Mouse (Mus musculus) c-Kit-positive CD71-positive TER-119-negative erythroid progenitor cells, embryonic 14.5 days (primary cell): ENCODE data around the gene Nkx1-2.

Source experiments
- DNase-seq: peaks from one replicate; pipeline ENCODE4 v3.0.0-alpha.2; 2013; ENCODE audit warnings: low read depth

Gene Nkx1-2

DNA sequence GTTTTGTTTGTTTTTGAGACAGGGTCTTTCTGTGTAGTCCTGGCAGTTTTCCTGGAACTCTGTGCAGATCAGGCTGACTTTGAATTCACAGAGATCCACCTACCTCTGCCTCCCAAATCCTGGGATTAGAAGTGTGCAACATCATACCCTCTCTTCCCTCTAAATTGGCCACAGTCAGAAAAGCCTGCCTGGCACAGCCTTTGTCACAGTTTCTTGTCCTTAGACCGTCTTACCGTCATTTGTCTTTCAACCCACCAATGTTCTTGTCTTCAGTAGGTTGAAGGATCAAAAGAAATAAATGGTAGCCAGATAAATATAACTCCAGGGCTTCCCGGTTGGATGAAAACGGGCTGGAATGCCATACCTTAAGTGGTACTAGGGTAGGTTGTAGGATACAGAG is 5.3 kb upstream of the Nkx1-2 start:
- DNase-seq: no peak

DNA sequence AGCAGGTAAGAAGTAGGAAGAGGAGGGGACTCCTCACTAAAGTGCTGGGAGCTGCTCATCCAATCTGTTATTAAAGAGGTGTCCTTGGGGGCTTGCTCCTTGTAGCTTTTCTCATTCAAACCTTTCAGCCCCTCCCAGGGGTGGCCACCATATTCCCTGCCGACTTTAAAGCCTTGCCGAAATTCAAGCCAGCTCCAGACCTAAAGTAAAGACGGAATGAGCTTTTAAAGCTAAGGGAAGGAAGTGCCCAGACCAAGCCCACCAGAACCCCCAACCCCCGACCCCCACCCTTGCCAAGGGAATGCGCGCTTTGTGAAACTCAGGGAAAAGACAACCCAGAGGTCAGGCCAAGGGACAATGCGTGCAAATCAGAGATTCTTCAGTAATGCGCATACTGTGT is 1.5 kb upstream of the Nkx1-2 start:
- no peak for DNase-seq

- DNase-seq: no peak
Measured at GRCm38 (mm10) chr7:132600026-132600425, 589 bp upstream of the Nkx1-2 start.

DNA sequence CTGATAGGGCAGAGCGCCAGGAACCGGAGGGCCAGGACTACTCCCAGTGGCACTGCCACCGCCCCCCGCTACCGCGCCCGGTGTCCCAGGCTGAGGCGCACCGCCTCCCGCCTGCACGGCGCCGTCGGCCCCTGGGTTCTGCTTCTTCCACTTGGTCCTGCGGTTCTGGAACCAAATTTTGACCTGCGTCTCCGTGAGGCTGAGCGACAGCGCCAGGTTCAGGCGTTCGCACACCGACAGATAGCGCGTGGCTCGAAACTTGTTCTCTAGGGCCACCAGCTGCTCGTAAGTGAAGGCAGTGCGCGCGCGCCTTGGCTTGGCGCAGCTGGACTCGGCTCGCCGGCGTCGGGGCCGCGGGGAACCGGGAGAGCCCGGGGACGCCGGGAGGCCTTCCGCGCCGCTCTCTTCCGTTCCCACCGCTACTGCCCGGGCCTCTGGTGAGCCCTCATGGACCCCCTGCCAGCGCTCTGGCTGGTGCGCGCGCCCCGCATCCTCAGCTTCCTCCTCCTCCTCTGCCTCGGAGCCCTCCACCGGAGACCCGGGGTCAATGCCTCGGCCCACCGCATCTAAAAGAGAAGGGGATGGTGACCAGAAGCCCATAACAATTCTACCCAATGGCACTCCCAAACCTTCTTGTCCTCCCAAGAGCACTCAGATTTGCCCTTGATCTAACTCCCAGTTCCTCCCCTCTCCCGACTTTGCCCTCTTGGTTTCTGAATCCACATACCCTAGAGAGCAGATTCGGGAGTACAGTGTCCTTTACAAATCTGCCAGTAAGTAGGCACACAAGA is 2.0 kb downstream of the Nkx1-2 start:
- DNase-seq: peak; percentile 43

DNA sequence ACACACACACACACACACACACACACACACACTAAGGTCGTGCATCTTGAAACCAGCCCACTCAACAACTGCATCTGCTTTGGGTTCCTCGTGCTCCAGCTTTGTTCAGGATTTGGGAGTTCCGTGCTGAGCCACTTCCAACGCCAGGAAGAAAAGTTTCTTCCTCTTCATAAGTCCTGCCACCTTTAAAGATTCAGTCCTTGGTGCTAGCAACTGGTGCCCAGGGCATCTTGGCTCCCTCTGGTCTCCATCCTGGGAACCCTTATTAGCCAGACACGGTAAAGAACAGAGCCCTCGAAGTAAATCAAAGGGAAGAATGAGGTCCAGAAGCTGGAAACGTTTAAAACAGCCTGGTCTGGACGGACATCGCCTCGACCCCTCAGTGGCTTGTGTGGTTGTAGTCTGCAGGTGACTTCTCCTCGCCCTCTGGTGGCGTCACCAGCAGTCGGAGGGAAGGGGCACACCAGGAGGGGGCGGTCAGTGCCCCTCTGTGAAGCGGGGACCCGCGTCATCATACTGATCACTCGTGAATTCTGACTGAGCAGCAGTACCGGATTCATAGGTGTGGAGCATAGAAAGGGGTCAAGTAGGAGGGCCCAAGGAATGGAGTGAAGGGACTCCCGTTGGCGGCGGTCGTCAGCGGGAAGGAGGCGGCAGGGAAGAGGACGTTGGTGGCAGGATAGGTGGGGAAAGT is 2.7 kb downstream of the Nkx1-2 start:
- DNase-seq: no peak

GRCm38 (mm10) chr7:132595787-132596186 is 3.6 kb downstream of the Nkx1-2 start:
- peak; percentile 71 for DNase-seq

GRCm38 (mm10) chr7:132594325-132594724 is 5.1 kb downstream of the Nkx1-2 start:
- DNase-seq: no peak

DNA sequence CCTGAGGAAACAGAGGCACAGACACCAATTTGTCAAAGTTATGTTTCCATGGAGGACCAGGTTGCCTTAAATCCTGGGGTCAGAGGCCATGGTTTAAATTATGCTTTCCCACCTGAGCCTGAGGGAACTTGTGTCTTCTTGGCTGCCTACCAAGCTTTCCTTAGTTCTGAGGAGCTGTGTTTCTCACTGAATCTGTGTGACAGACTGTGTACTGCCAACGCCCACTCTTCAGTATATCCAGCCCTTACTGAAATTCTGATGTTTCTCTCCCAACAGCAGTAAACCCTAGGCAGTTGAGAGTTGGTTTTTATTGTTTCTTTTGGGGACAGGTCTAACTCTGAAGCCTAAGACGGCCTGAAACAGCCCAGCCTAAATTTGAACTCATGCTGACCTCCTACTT is 5.7 kb downstream of the Nkx1-2 start:
- no peak for DNase-seq

DNA sequence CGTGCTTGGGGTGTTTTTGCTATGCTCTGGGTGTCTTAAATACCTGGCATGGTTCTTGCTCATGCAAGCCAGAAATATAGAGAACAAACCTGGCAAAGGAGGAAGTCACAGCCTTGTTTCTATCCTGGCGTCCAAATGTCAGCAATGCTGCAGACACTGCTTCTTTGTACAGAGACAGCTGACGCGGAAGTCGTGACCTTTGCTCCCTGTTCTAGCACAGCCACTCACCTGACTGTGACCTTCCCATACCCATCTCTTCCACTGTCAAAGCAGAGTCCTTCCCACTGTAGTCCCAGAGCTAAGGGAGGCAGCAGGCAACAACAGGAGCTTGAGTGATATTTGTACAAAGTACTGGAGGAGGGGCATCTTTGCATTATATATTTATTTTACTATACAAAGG is 9.8 kb downstream of the Nkx1-2 start:
- DNase-seq: no peak

- DNase-seq: no peak
Measured at GRCm38 (mm10) chr7:132587167-132587566, 12.3 kb downstream of the Nkx1-2 start.

DNA sequence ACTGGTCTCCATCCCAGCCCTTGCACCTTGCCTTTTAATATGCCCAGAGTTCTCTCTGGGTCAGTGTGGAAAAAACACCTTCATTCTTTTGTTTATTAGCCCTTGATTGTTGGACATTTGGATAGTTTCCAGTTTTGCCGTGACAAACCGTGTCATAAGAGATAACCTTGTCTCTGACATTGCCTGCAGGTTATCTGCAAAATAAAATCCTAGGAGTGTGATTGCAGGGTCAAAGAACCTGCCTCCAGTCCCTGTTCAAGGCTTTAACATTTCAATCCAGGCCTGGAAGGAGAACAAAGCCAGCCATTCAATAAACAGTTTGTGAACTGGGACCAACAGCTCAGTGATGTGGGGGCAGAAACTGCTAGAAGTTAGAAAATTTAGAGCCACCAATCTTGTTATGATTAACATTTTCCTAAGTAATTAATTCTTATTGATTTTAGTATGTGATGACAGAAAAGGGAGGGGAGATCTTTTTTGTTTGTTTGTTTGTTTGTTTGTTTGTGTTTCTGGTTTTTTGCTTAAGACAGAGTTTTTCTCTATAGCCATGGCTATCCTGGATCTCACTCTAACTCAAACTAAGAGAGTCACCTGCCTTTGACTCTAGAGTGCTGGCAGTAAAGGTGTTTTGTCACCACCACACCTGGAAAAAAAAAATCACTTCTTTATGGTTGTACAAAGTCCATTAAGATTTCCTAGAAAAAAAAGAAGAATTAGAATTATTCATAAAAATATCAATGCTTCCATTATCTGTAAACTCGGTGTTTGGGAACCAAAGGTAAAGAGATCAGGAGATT is 13.5 kb downstream of the Nkx1-2 start:
- no peak for DNase-seq

- DNase-seq: no peak
Measured at GRCm38 (mm10) chr7:132581441-132581840, 18.0 kb downstream of the Nkx1-2 start.

GRCm38 (mm10) chr7:132580511-132580910 is 18.9 kb downstream of the Nkx1-2 start:
- no peak for DNase-seq

- DNase-seq: no peak
Measured at GRCm38 (mm10) chr7:132576891-132577290, 22.5 kb downstream of the Nkx1-2 start.

- peak; percentile 97 for DNase-seq
Measured at GRCm38 (mm10) chr7:132576116-132576650, 23.3 kb downstream of the Nkx1-2 start, which contains the start of gene Oat. TSS of gene Oat (minus strand) at chr7:132576398.

DNA sequence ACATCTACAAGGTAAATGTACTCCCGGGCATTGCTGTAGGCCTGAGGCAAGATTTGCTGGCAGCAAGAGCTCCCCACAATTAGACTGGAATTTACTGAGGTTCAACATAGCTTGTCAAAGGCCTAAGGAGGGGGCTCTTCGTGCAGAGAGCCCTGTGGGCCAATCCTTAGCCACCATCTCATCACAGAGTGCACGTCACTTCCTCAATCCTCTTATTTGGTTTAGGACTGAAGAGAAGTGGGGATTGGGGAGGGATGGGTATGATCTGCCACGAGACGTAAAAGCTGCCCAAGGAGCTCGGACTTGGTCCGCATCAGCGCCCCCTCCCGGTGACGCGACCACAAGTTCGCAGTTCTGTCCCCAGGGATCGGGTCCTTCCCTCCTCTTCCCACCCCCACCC is 23.8 kb downstream of the Nkx1-2 start:
- DNase-seq: peak; percentile 83

- no peak for DNase-seq
Measured at GRCm38 (mm10) chr7:132574646-132575045, 24.8 kb downstream of the Nkx1-2 start.

DNA sequence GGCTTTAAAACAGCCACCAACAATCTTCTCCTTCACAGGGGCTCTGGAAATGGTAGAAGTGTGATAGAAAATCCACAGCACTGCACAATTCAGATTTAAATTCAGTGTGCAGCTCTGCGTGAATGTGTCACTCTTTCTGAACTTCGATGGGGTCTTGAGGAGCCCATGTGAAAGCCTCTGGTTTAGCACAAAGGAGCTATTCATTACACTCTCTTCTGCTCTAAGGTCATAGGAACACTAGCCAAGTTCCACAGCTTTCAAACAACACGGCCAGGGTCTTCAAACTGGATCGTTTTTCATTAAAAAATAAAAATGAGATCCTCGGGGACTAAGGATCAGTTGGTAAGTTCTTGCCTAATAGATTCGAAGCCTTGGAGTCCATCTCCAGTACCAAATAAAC is 26.2 kb downstream of the Nkx1-2 start:
- no peak for DNase-seq

GRCm38 (mm10) chr7:132572738-132573137 is 26.7 kb downstream of the Nkx1-2 start:
- peak; percentile 41 for DNase-seq

- DNase-seq: no peak
Measured at GRCm38 (mm10) chr7:132571481-132571880, 28.0 kb downstream of the Nkx1-2 start.

DNA sequence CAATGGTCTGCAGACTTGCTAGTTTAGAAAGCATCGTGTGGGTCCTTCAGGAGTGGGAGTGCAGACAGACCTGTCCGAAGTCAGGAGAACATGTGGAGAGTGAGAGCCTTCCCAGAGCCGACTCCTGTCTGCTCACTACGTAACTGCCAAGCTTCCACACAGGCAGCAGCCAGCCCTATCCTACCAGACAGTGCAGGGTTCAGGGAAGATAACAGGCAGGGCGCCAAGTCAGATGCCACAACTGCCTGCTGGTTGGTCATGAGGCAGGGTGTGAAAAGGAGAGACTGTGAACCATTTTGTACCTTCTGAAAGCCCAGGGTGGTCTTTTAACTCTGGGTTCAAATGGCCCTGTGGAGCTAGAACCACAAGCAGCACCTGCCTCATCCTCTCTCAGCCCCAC is 29.4 kb downstream of the Nkx1-2 start:
- DNase-seq: peak; percentile 59

DNA sequence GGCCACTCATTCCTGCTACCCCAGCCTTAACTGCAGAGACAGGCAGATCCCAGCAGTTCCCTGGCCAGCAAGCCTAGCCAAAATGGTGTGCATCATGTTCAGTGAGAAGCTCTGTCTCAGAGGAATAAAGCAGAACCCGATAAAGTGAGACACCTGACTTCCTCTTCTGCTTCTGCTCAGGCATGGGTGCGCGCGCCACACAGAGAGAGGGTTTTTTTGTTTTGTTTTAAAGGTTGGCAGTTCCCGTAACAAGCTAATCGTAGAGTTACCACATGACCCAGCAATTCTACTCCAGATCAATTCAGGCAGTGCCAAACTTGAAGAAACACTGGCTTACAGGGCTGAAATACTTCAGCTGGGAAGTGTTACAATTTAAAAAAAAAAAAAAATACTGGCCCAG is 30.6 kb downstream of the Nkx1-2 start:
- no peak for DNase-seq
